Mouse (Mus musculus) gastrocnemius, adult 2 months (tissue): ENCODE data around the gene Ptpn13. TPM values are rescaled to one million over a fixed set of nuclear protein-coding genes. Genes with fewer than 3 reads are reported as not detected.

Experiments
- DNase-seq: peaks from one replicate; pipeline ENCODE4 v3.0.0; 2022
- H3K27ac ChIP-seq: fragments of 200-600 bp; 2 replicates; pipeline ENCODE4 v1.8.1; 2022; ENCODE audit warnings: mild to moderate bottlenecking
- H3K4me3 ChIP-seq: fragments of 200-600 bp; 2 replicates; pipeline ENCODE4 v1.8.1; 2022; ENCODE audit warnings: mild to moderate bottlenecking, moderate library complexity
- CTCF ChIP-seq: fragments of 200-600 bp; IDR thresholded peaks from 2 replicates; pipeline ENCODE4 v1.8.1; 2022; ENCODE audit warnings: antibody characterized with exemption, mild to moderate bottlenecking, moderate library complexity
- intact Hi-C: fragments of 180-260 bp; cut with DNase I; formaldehyde crosslinking; loops from one replicate; pipeline ENCODE4 v1.15.1; 2025
- total RNA-seq, 2 experiments: library from RNA; stranded (reverse); gene quantifications; 2 replicates each; pipeline ENCODE4 v1.2.3; 2021

Ptpn13 gene
- total RNA-seq, 2 experiments from 2014 or later: 1.9 to 2.9 TPM

DNA sequence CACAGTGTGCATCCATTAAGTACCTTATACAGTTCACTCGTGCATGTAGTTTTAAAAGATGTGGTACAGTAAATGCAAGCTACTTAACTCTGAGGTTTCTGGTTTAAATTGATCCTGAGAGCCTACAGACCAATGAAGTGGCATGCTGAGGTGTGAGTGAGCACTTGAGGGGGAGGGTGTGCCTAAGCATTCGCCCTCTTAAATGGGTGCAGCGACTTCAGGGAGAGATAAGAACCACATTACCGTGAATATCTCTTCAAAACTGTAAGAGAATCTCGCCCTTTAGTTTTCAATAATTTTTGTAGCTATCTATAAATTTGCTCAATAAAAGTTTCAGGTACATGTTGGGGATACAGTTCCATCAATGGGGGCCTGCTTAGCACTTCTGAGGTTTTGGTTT, 54.5 kb downstream of the Ptpn13 start:
- H3K27ac ChIP-seq: no peak overlapping the region
- H3K4me3 ChIP-seq: no peak overlapping the region
- TF ChIP-seq CTCF: no peak
- DNase-seq: no peak
- intact Hi-C loops: no loop called here

GRCm38 (mm10) chr5:103481222-103481621, 56.2 kb downstream of the Ptpn13 start:
- no peak overlapping the region for H3K27ac ChIP-seq
- no peak for TF ChIP-seq CTCF
- intact Hi-C loops: no loop called here

GRCm38 (mm10) chr5:103487001-103487400, 62.0 kb downstream of the Ptpn13 start:
- intact Hi-C loops: no loop called here
- no peak for DNase-seq
- no peak for TF ChIP-seq CTCF
- Histone ChIP-seq H3K4me3 (no peak overlapping the region), H3K27ac (no peak overlapping the region)

More at GRCm38 (mm10) chr5:103481222-103481621, 56.2 kb downstream of the Ptpn13 start:
- no peak for DNase-seq
- no peak overlapping the region for H3K4me3 ChIP-seq

- no peak for TF ChIP-seq CTCF
- Histone ChIP-seq H3K27ac (no peak overlapping the region), H3K4me3 (no peak overlapping the region)
- intact Hi-C loops: no loop called here
- no peak for DNase-seq
Measured at GRCm38 (mm10) chr5:103490964-103491363, 66.0 kb downstream of the Ptpn13 start.

GRCm38 (mm10) chr5:103491788-103492187, 66.8 kb downstream of the Ptpn13 start:
- DNase-seq: no peak
- intact Hi-C loops: no loop called here
- no peak overlapping the region for H3K4me3 ChIP-seq
- TF ChIP-seq CTCF: no peak
- H3K27ac ChIP-seq: no peak overlapping the region

- Histone ChIP-seq H3K27ac (no peak overlapping the region), H3K4me3 (no peak overlapping the region)
- intact Hi-C loops: no loop called here
- no peak for TF ChIP-seq CTCF
- DNase-seq: no peak
Measured at GRCm38 (mm10) chr5:103497061-103497460, 72.1 kb downstream of the Ptpn13 start.

- no peak for TF ChIP-seq CTCF
- Histone ChIP-seq H3K4me3 (no peak overlapping the region), H3K27ac (no peak overlapping the region)
- DNase-seq: no peak
- intact Hi-C loops: no loop called here
Measured at GRCm38 (mm10) chr5:103497480-103497879, 72.5 kb downstream of the Ptpn13 start.

GRCm38 (mm10) chr5:103499305-103499704, 74.3 kb downstream of the Ptpn13 start:
- no peak for DNase-seq
- Histone ChIP-seq H3K27ac (no peak overlapping the region), H3K4me3 (no peak overlapping the region)
- no peak for TF ChIP-seq CTCF
- intact Hi-C loops: no loop called here

- intact Hi-C loops: no loop called here
Measured at GRCm38 (mm10) chr5:103501076-103501475, 76.1 kb downstream of the Ptpn13 start.

GRCm38 (mm10) chr5:103501839-103502238, 76.8 kb downstream of the Ptpn13 start:
- Histone ChIP-seq H3K4me3 (no peak overlapping the region), H3K27ac (no peak overlapping the region)
- no peak for TF ChIP-seq CTCF
- intact Hi-C loops: no loop called here
- no peak for DNase-seq

More at GRCm38 (mm10) chr5:103501076-103501475, 76.1 kb downstream of the Ptpn13 start:
- no peak for TF ChIP-seq CTCF
- no peak for DNase-seq
- no peak overlapping the region for H3K27ac ChIP-seq
- no peak overlapping the region for H3K4me3 ChIP-seq

DNA sequence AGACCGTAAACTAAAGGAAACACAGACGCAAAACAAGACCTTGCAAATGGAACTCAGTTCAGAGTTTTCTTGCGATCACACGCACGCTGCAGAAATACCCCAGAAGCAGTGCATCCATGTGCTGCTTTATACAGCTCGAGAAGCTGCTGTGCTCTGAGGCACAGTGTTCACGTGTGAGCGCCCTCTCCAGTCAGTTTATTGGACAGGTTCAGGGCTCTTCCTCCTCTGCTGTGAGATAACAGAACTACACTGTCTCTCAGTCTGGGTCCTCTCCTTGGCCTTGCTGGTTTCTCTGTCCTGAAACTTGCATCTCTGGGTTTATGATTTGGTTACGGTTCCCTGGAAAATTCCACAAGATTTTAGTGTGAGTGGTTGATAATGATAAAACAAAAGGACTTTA, 88.2 kb downstream of the Ptpn13 start:
- H3K4me3 ChIP-seq: no peak overlapping the region
- intact Hi-C loops: no loop called here
- TF ChIP-seq CTCF: no peak
- H3K27ac ChIP-seq: no peak overlapping the region
- DNase-seq: no peak

GRCm38 (mm10) chr5:103514441-103514840, 89.4 kb downstream of the Ptpn13 start:
- DNase-seq: no peak
- H3K4me3 ChIP-seq: no peak overlapping the region
- no peak for TF ChIP-seq CTCF
- H3K27ac ChIP-seq: no peak overlapping the region
- intact Hi-C loops: no loop called here

- no peak overlapping the region for H3K27ac ChIP-seq
- TF ChIP-seq CTCF: no peak
- no peak for DNase-seq
- intact Hi-C loops: no loop called here
- no peak overlapping the region for H3K4me3 ChIP-seq
Measured at GRCm38 (mm10) chr5:103515876-103516275, 90.9 kb downstream of the Ptpn13 start.

DNA sequence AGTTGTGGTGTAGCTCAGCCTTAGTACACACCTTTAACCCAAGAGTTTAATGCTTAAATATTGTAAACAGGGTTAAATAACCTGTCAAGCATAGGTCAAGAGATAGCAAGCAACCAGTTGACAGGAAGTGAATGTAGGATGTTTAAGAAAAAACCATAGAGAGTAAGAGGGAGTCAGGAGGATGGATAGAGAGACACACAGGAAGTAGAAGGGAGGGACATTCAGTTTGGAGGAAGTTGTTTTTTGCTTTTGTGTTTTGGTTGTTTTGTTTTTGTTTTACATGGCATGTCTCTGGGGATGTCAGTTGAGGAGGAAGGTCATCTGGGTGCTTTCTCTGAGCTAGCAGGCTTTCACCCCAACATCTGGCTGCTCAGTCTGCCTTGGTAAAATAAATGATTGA, 91.6 kb downstream of the Ptpn13 start:
- Histone ChIP-seq H3K27ac (no peak overlapping the region), H3K4me3 (no peak overlapping the region)
- intact Hi-C loops: no loop called here
- no peak for TF ChIP-seq CTCF
- no peak for DNase-seq

DNA sequence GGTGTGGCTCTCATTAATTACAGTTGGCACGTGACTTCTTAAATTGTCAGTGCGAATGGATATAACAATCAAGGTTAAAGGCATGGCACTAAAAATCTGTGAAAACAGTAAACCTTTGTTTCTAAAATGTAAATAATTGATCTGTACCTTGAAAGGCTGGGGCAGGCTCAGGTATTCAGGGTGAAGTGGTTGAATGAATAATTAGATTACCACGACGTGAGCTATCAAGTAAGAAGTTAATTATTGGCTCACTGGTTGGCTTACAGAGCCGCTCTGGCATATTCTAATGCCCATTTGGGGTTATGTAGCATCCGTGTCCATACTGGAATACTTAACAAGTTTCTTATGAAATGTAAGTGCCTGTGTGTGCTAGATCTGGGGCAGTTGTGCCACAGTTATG, 92.6 kb downstream of the Ptpn13 start:
- intact Hi-C loops: no loop called here
- no peak for DNase-seq

More for the DNA sequence above, 92.6 kb downstream of the Ptpn13 start:
- H3K4me3 ChIP-seq: no peak overlapping the region
- H3K27ac ChIP-seq: no peak overlapping the region
- TF ChIP-seq CTCF: no peak
